Mouse (Mus musculus) liver, postnatal 0 days (tissue): ENCODE data around the gene Saa3.

Experiments used
- CTCF ChIP-seq: sonication (generic); IDR thresholded peaks from 2 replicates; pipeline ENCODE4 v1.5.1; 2016; ENCODE audit warnings: antibody characterized with exemption, low read depth
- EP300 ChIP-seq: IDR thresholded peaks from 2 replicates; pipeline ENCODE4 v1.6.1; 2016; ENCODE audit warnings: antibody characterized with exemption, low read depth, mild to moderate bottlenecking

DNA sequence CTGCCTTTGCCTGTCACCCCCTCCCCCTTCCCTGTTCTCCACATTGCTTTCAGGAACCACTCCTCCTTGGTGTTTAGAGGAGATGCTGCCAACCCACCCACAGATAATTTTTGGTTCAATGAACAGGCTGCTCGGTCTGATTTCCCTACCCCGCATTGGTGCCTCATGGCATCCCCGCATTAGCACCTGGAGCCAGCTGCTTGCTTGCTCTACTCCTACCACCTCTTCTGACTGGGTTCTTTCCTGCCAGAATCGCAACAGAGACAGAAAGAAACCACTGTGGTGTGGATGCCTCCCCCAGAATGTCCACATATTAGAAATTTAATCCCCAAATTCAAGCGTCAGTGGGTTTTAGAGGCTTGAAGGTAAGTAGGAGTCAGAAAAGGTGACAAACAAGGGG is 8.9 kb upstream of the Saa3 start:
- no peak for TF ChIP-seq CTCF
- no peak for TF ChIP-seq EP300
